Mouse (Mus musculus): ENCODE measurements around the gene Rassf1.
A peak's percentile ranks its signal among the peaks of the same experiment; 100 is the strongest.
"Not testable (repeated sequence)": the region's sequence is repeated elsewhere in the genome, so short reads cannot be mapped to it uniquely, and the experiment has no call there.

The Rassf1 gene

GRCm38 (mm10) chr9:107563029-107563581 lies 11.8 kb downstream of the Rassf1 start, which contains the start of gene Tusc2:
Tusc2 (plus strand) TSS chr9:107563255.
- peak; percentile 85 to 87 for DNase-seq

GRCm38 (mm10) chr9:107565556-107565955 lies 14.2 kb downstream of the Rassf1 start:
- DNase-seq: not testable (repeated sequence)

- peak; percentile 63 to 85 for DNase-seq
These were observed 14.8 kb downstream of the Rassf1 start for GRCm38 (mm10) chr9:107566041-107566709.

GRCm38 (mm10) chr9:107566855-107567254 lies 15.5 kb downstream of the Rassf1 start:
- no peak for DNase-seq

- no peak for DNase-seq
These were observed 16.5 kb downstream of the Rassf1 start, which contains the start of gene Hyal2 for GRCm38 (mm10) chr9:107567702-107568319. Hyal2 (plus strand) TSS chr9:107567945.

- peak; percentile 71 to 80 for DNase-seq
These were observed 17.2 kb downstream of the Rassf1 start for GRCm38 (mm10) chr9:107568331-107569261.

GRCm38 (mm10) chr9:107569270-107569669 lies 17.9 kb downstream of the Rassf1 start:
- DNase-seq: no peak

GRCm38 (mm10) chr9:107570016-107570415 lies 18.7 kb downstream of the Rassf1 start:
- no peak for DNase-seq

- no peak for DNase-seq
These were observed 19.5 kb downstream of the Rassf1 start for GRCm38 (mm10) chr9:107570845-107571244.

- DNase-seq: no peak
These were observed 20.4 kb downstream of the Rassf1 start for GRCm38 (mm10) chr9:107571534-107572326.

GRCm38 (mm10) chr9:107572327-107572662 lies 20.9 kb downstream of the Rassf1 start:
- DNase-seq: no peak

GRCm38 (mm10) chr9:107573774-107574173 lies 22.4 kb downstream of the Rassf1 start:
- not testable (repeated sequence) for DNase-seq

- DNase-seq: no peak
These were observed 24.4 kb downstream of the Rassf1 start for GRCm38 (mm10) chr9:107575579-107576356.

GRCm38 (mm10) chr9:107576357-107577107 lies 25.2 kb downstream of the Rassf1 start, which contains the start of gene Hyal1:
Hyal1 (plus strand) TSS chr9:107576927.
- DNase-seq: no peak

GRCm38 (mm10) chr9:107577871-107578270 lies 26.5 kb downstream of the Rassf1 start:
- no peak for DNase-seq

GRCm38 (mm10) chr9:107578587-107578986 lies 27.2 kb downstream of the Rassf1 start, which contains the start of gene Naa80:
Naa80 (plus strand) TSS chr9:107578887.
- DNase-seq: no peak

GRCm38 (mm10) chr9:107579023-107579900 lies 27.9 kb downstream of the Rassf1 start:
- no peak for DNase-seq

GRCm38 (mm10) chr9:107580501-107581317 lies 29.4 kb downstream of the Rassf1 start, which contains the start of gene Hyal3:
Hyal3 (plus strand) TSS chr9:107580818.
- peak; percentile 68 to 72 for DNase-seq

All from spleen, adult 18-20 months (tissue).